Mouse (Mus musculus) heart, postnatal 0 days (tissue): ENCODE data around the gene Arcn1. TPM values are rescaled to one million over a fixed set of nuclear protein-coding genes. Genes with fewer than 3 reads are reported as not detected.

Experiments used
- ATAC-seq: fragments of 200-750 bp; cut with Nextera tagmentation; 2 replicates; pipeline ENCODE4 v1.8.0; 2017; ENCODE audit warnings: low read depth, moderate number of reproducible peaks, moderate library complexity; ENCODE audit not compliant: insufficient read depth
- DNase-seq: peaks from one replicate; pipeline ENCODE4 v3.0.0-alpha.2; 2016; ENCODE audit warnings: low spot score
- H3K27ac ChIP-seq: fragments of 300-500 bp; sonication (generic); 2 replicates; pipeline ENCODE4 v1.5.1; 2014; ENCODE audit warnings: low read depth, mild to moderate bottlenecking
- H3K27me3 ChIP-seq: fragments of 300-500 bp; sonication (generic); 2 replicates; pipeline ENCODE4 v1.6.1; 2014; ENCODE audit warnings: low read length, mixed read lengths; ENCODE audit not compliant: control insufficient read depth, insufficient read depth
- H3K36me3 ChIP-seq: fragments of 300-500 bp; sonication (generic); replicated peaks from 2 replicates; pipeline ENCODE4 v1.6.1; 2014; ENCODE audit warnings: low read length, mixed read lengths; ENCODE audit not compliant: control insufficient read depth, insufficient read depth
- H3K4me1 ChIP-seq: fragments of 300-500 bp; sonication (generic); 2 replicates; pipeline ENCODE4 v1.6.1; 2014; ENCODE audit warnings: antibody characterized with exemption; ENCODE audit not compliant: control insufficient read depth, insufficient read depth
- H3K4me2 ChIP-seq: fragments of 300-500 bp; sonication (generic); 2 replicates; pipeline ENCODE4 v1.6.1; 2014; ENCODE audit warnings: low read depth, mild to moderate bottlenecking, low read length, moderate library complexity
- H3K4me3 ChIP-seq: fragments of 300-500 bp; sonication (generic); 2 replicates; pipeline ENCODE4 v1.5.1; 2014; ENCODE audit warnings: low read depth, low read length
- H3K9ac ChIP-seq: fragments of 300-500 bp; sonication (generic); replicated peaks from 2 replicates; pipeline ENCODE4 v1.6.1; 2014; ENCODE audit warnings: low read depth, low read length, mixed read lengths
- H3K9me3 ChIP-seq: fragments of 300-500 bp; sonication (generic); replicated peaks from 2 replicates; pipeline ENCODE4 v1.6.1; 2016; ENCODE audit warnings: low read length; ENCODE audit not compliant: control insufficient read depth
- CTCF ChIP-seq: IDR thresholded peaks from 2 replicates; pipeline ENCODE4 v1.5.1; 2016; ENCODE audit warnings: antibody characterized with exemption, control low read depth, low read depth
- EP300 ChIP-seq: IDR thresholded peaks from 2 replicates; pipeline ENCODE4 v1.6.1; 2016; ENCODE audit warnings: antibody characterized with exemption, low read depth
- WGBS: fragments of 180-500 bp; shearing (Covaris S2); extraction: QIAGEN DNeasy Blood & Tissue Kit; methylation state at CpG from one replicate; pipeline ENCODE4 v1.1.7; 2014; 5-methylcytosine and 5-hydroxymethylcytosine counted together
- polyA plus RNA-seq: library from polyadenylated mRNA; unstranded; fragments of >200 nt; fragmentation: Nextera tagmentation; extraction: Ambion mirVana; gene quantifications from 2 replicates; pipeline ENCODE4 v1.2.1, GENCODE M21; 2015
- total RNA-seq: library from RNA; depleted of rRNA; stranded (reverse); fragments of >200 nt; gene quantifications from 2 replicates; pipeline ENCODE4 v1.2.3, GENCODE M21; 2014; ENCODE audit warnings: low replicate concordance

Arcn1 gene
- total and polyA plus RNA-seq, 2 experiments from 2014 or later = 71.6 to 78.3 TPM

DNA sequence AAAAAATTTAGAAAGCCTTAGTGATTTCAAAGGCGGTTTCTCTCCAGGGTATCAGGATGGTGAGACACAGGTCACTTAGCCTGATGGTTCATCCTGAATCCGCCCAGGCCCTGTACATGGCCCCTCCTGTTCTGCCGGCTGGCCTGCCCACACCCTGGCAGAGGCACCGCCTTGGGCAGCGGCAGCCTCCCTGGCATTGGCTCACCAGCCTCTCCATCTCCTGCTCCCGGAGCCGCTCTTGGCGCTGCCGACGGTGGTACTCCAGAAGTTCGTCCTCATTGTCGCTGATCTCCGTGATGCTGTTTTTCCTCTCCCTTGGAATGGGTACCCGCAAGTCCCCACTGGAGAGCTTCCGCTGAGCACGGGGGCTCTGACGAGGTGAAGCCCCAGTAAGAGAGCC is 52.5 kb downstream of the Arcn1 start:
- 86% methylated on average over 17 of the region's 17 CpGs for WGBS
- H3K4me3 ChIP-seq = no peak overlapping the region
- ATAC-seq (no peak), DNase-seq (no peak)
- TF ChIP-seq EP300 (no peak), CTCF (no peak)
- H3K27ac ChIP-seq = no peak overlapping the region
- H3K27me3 ChIP-seq = no peaks in the 10 kb centered on the region
- H3K9ac ChIP-seq = no peak overlapping the region
- peaks cover 31% of the 10 kb centered on the region for H3K4me1 ChIP-seq
- H3K4me2 ChIP-seq = no peak overlapping the region
- H3K36me3 ChIP-seq = peaks cover 79% of the 10 kb centered on the region
- H3K9me3 ChIP-seq = no peaks in the 10 kb centered on the region

DNA sequence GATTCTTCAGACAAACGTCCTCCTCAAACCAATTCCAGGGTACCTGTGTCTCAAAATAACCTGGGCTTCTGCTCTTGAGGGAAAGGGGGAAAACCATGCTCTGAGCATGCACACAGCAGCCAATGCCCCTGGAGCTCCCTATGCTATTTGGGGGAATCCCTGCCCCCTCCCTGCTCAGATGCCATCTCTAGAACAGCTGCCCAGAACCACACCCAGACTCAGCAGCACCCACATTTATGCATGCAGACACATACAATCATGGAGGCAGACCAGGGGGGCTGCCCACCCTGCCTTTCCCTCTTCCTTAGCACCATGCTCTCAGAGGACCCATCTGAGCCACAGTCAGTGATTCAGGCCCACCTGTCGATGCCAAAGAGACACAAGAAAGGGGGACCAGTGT is 54.1 kb downstream of the Arcn1 start:
- Histone ChIP-seq H3K27me3 (no peaks in the 10 kb centered on the region), H3K4me2 (no peak overlapping the region), H3K9me3 (no peaks in the 10 kb centered on the region), H3K36me3 (peaks cover 83% of the 10 kb centered on the region), H3K27ac (no peak overlapping the region), H3K9ac (no peak overlapping the region), H3K4me3 (no peak overlapping the region), H3K4me1 (peaks cover 21% of the 10 kb centered on the region)
- TF ChIP-seq CTCF = no peak
- DNase-seq = no peak
- ATAC-seq = no peak
- WGBS = 46% methylated on average over 2 of the region's 2 CpGs

- 80% methylated on average over 6 of the region's 6 CpGs for WGBS
- peaks cover 80% of the 10 kb centered on the region for H3K36me3 ChIP-seq
- DNase-seq (no peak), ATAC-seq (no peak)
- H3K27me3 ChIP-seq = no peaks in the 10 kb centered on the region
- H3K4me1 ChIP-seq = peaks cover 17% of the 10 kb centered on the region
- no peak overlapping the region for H3K27ac ChIP-seq
- no peak overlapping the region for H3K4me2 ChIP-seq
- H3K9me3 ChIP-seq = no peaks in the 10 kb centered on the region
- no peak overlapping the region for H3K9ac ChIP-seq
- TF ChIP-seq CTCF (no peak), EP300 (no peak)
- H3K4me3 ChIP-seq = no peak overlapping the region
Observed at GRCm38 (mm10) chr9:44713080-44713479, 54.6 kb downstream of the Arcn1 start.

GRCm38 (mm10) chr9:44711602-44712001 is 56.0 kb downstream of the Arcn1 start:
- TF ChIP-seq EP300 (no peak), CTCF (no peak)
- Histone ChIP-seq H3K36me3 (peaks cover 78% of the 10 kb centered on the region), H3K9ac (no peak overlapping the region), H3K27me3 (no peaks in the 10 kb centered on the region), H3K4me2 (no peak overlapping the region), H3K4me3 (no peak overlapping the region), H3K27ac (no peak overlapping the region), H3K9me3 (no peaks in the 10 kb centered on the region), H3K4me1 (peaks cover 5% of the 10 kb centered on the region; the same call in 1 of the 2 replicates)
- WGBS = 69% methylated on average over 17 of the region's 17 CpGs
- DNase-seq (no peak), ATAC-seq (no peak)

GRCm38 (mm10) chr9:44710213-44710612 is 57.4 kb downstream of the Arcn1 start:
- DNase-seq (no peak), ATAC-seq (no peak)
- Histone ChIP-seq H3K36me3 (peaks cover 78% of the 10 kb centered on the region), H3K4me1 (peaks cover 5% of the 10 kb centered on the region; the same call in 1 of the 2 replicates), H3K9ac (no peak overlapping the region), H3K27me3 (no peaks in the 10 kb centered on the region), H3K27ac (no peak overlapping the region), H3K4me2 (no peak overlapping the region), H3K4me3 (no peak overlapping the region), H3K9me3 (no peaks in the 10 kb centered on the region)
- TF ChIP-seq CTCF = no peak
- no peak for TF ChIP-seq EP300
- 60% methylated on average over 5 of the region's 5 CpGs for WGBS

GRCm38 (mm10) chr9:44709600-44709999 is 58.0 kb downstream of the Arcn1 start:
- Histone ChIP-seq H3K9ac (no peak overlapping the region), H3K4me3 (no peak overlapping the region)

More at GRCm38 (mm10) chr9:44709600-44709999, 58.0 kb downstream of the Arcn1 start:
- TF ChIP-seq EP300 (no peak), CTCF (peak; percentile 61)
- WGBS = 49% methylated on average over 2 of the region's 2 CpGs
- peaks cover 5% of the 10 kb centered on the region; the same call in 1 of the 2 replicates for H3K4me1 ChIP-seq
- peaks cover 77% of the 10 kb centered on the region for H3K36me3 ChIP-seq
- no peak overlapping the region for H3K4me2 ChIP-seq
- DNase-seq = no peak
- no peaks in the 10 kb centered on the region for H3K9me3 ChIP-seq
- H3K27me3 ChIP-seq = no peaks in the 10 kb centered on the region
- no peak for ATAC-seq
- peak overlapping the region; percentile 32; the same call in 1 of the 2 replicates for H3K27ac ChIP-seq
